Mouse (Mus musculus) bone marrow, adult 2 months (tissue): ENCODE measurements around the gene Cd27.

Source experiments
- CTCF ChIP-seq: fragments of 200-500 bp; IDR thresholded peaks from 2 replicates; pipeline ENCODE4 v1.5.1; 2011; ENCODE audit warnings: low read length, control low read depth; ENCODE audit not compliant: control insufficient read depth, insufficient read depth
- POLR2A ChIP-seq: fragments of 200-500 bp; IDR thresholded peaks from 2 replicates; pipeline ENCODE4 v1.6.1; 2011; ENCODE audit warnings: low read depth, mild to moderate bottlenecking, control low read depth, low read length, borderline replicate concordance; ENCODE audit not compliant: control insufficient read depth

- TF ChIP-seq CTCF (no peak), POLR2A (no peak)
Observed at GRCm38 (mm10) chr6:125216898-125217297, 19.9 kb downstream of the Cd27 start.
